Mouse (Mus musculus) cortical plate, adult 2 months (tissue): ENCODE results near the gene Zfp189. TPM values are rescaled to one million over a fixed set of nuclear protein-coding genes. Genes with fewer than 3 reads are reported as not detected.

Experiments
- H3K27ac ChIP-seq: fragments of 200-500 bp; 2 replicates; pipeline ENCODE4 v1.5.1; 2012; ENCODE audit warnings: low read length, control low read depth, inconsistent platforms; ENCODE audit not compliant: insufficient read depth
- H3K4me1 ChIP-seq: fragments of 200-500 bp; 2 replicates; pipeline ENCODE4 v1.6.1; 2011; ENCODE audit warnings: low read length; ENCODE audit not compliant: control insufficient read depth, insufficient read depth
- H3K4me3 ChIP-seq: fragments of 200-500 bp; 2 replicates; pipeline ENCODE4 v1.5.1; 2011; ENCODE audit warnings: mild to moderate bottlenecking, low read length, control low read depth; ENCODE audit not compliant: insufficient read depth
- CTCF ChIP-seq: fragments of 200-500 bp; IDR thresholded peaks from 2 replicates; pipeline ENCODE4 v1.5.1; 2011; ENCODE audit warnings: mild to moderate bottlenecking, control low read depth, low read length; ENCODE audit not compliant: insufficient read depth; ENCODE audit errors: extremely low read depth
- POLR2A ChIP-seq: fragments of 200-500 bp; IDR thresholded peaks from 2 replicates; pipeline ENCODE4 v1.6.1; 2011; ENCODE audit warnings: mild to moderate bottlenecking, low read length, control low read depth; ENCODE audit not compliant: insufficient read depth; ENCODE audit errors: extremely low read depth
- polyA plus RNA-seq: library from polyadenylated mRNA; depleted of rRNA; stranded (reverse); fragments of >200 nt; gene quantifications from 2 replicates; pipeline ENCODE4 v1.2.3, GENCODE M21; 2012; rRNA removed

Zfp189 gene
- polyA plus RNA-seq, 1 experiment: 3.3 TPM

DNA sequence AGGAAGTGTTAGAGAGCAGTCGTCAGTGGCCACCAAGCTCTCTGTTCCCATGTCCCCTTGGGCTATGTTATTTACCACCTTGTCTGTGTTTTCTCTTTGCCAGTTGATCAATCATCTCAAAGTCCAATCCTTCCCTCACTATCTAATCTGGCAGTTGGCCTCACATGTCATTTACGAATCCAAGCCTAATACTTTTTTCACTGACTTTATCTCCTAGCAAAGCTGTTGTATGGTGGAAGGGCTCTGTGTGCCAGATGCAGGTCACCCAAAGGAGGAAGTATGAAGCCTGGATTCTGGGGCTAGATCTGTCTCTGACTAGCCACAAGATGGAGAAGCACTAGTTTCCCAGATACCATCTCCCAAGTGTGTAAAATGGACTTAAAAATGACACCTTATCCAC is 37.2 kb downstream of the Zfp189 start:
- no peak overlapping the region for H3K27ac ChIP-seq
- TF ChIP-seq POLR2A (no peak), CTCF (no peak)
- H3K4me1 ChIP-seq: peaks cover 5% of the 10 kb centered on the region; the same call in 1 of the 2 replicates
- no peak overlapping the region for H3K4me3 ChIP-seq

DNA sequence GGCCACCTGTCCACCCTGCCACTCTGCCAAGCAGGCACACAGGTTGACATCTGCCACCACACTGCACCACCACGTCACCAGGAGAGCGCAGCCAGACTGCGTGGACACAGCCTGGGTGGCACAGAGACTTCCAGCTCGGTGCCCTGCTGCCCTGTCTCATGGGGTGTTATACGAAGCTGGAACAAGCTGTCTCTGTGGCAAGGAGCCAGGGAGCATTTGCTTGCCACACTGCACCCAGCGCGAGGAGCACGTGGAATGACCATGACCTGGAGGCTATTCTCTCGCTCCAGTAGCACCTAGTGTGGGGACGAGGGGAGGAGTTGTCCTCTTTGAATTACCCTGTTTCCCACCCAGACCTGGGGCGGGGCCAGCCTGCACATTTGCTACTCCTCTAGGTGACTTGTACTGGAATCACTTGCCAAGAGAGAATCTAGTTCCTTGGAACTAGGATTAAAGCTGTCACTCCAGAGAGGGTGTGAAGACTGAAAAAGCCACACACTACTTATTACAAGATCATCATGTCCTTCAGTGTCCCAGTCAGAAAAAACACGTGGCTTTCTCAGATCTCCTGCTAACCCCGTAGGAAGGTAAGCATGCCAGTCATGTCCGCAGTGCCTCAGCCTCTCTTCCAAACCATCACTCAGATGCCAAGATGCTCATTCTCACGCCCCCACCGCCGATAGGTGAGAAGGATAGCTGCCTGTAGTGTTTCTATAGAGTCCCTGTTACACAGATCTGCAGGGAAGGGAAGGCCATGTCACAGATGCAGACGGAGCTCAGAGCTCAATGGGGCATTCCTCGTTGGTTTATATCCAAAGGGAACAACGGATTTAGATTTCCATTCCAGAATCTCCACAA is 39.2 kb downstream of the Zfp189 start:
- no peak overlapping the region for H3K4me3 ChIP-seq
- H3K27ac ChIP-seq: no peak overlapping the region
- TF ChIP-seq POLR2A (no peak), CTCF (no peak)
- H3K4me1 ChIP-seq: peaks cover 5% of the 10 kb centered on the region; the same call in 1 of the 2 replicates

DNA sequence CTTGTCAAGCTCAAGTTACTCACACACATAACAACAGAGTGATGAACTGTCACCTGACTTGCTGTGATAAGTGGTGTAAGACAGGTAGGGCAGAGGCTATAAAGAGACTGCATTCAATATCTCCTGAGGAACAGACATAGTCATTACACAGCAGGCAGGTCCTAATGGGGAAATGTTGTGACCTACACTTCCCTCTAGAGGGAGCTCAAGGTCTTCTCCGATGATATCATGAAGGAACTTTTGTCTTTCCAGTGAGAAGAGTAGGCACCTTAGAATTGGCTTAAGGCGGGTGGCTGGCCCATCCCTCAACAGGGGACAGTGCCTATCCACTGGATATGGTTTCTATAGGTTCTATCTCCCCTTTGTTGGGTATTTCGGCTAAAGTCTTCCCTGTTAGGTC is 46.6 kb downstream of the Zfp189 start:
- no peak overlapping the region for H3K27ac ChIP-seq
- peak; percentile 85 for TF ChIP-seq CTCF
- no peak for TF ChIP-seq POLR2A
- H3K4me3 ChIP-seq: no peak overlapping the region
- no peaks in the 10 kb centered on the region for H3K4me1 ChIP-seq

DNA sequence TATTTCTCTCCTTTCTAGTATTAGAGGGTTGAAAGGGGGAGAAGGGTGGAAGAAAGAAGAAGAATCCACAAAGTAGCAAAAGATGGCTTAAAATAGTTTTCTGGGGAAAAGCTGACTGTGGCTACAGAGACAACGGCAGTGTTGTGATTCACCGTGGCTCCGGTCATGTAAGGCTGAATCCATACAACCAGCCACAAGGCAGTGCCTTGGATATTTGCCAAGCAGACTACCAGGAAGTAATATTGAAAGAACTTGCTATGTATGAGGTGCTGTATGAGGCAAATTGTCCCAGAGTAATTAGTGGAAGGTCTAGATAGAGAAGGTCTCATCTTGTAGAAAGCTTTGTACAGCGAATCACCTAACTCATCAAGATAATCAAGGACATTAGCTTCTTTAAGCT is 51.2 kb downstream of the Zfp189 start:
- no peak for TF ChIP-seq POLR2A
- TF ChIP-seq CTCF: no peak
- H3K4me3 ChIP-seq: no peak overlapping the region

More for the DNA sequence above, 51.2 kb downstream of the Zfp189 start:
- Histone ChIP-seq H3K4me1 (peaks cover 2% of the 10 kb centered on the region), H3K27ac (no peak overlapping the region)

Other genes starting within 250 kb of the Zfp189 start
- gene Acnat2, start 113.0 kb upstream of the Zfp189 start, polyA plus RNA-seq: not detected in 2 replicates
- gene Acnat1, start 47.3 kb upstream of the Zfp189 start, polyA plus RNA-seq: 0.06 and 0.15 TPM in 2 replicates
- gene Baat, start 14.6 kb upstream of the Zfp189 start, polyA plus RNA-seq: 0.13 and 0.23 TPM in 2 replicates
- gene Mrpl50, start 83 bp upstream of the Zfp189 start, polyA plus RNA-seq: 17.3 TPM in 2 replicates
- 4.3 and 5.7 TPM in 2 replicates for gene Aldob, start 28.4 kb downstream of the Zfp189 start, polyA plus RNA-seq
- gene Tmem246, start 76.7 kb downstream of the Zfp189 start, polyA plus RNA-seq: 76.4 and 78.4 TPM in 2 replicates
- gene Rnf20, start 110.8 kb downstream of the Zfp189 start, polyA plus RNA-seq: 67.1 and 67.7 TPM in 2 replicates
- gene Ppp3r2, start 160.8 kb downstream of the Zfp189 start, polyA plus RNA-seq: 0.26 and 0.33 TPM in 2 replicates